ENCODE assay signal across 8 mouse cellular contexts in the genomic region with DNA sequence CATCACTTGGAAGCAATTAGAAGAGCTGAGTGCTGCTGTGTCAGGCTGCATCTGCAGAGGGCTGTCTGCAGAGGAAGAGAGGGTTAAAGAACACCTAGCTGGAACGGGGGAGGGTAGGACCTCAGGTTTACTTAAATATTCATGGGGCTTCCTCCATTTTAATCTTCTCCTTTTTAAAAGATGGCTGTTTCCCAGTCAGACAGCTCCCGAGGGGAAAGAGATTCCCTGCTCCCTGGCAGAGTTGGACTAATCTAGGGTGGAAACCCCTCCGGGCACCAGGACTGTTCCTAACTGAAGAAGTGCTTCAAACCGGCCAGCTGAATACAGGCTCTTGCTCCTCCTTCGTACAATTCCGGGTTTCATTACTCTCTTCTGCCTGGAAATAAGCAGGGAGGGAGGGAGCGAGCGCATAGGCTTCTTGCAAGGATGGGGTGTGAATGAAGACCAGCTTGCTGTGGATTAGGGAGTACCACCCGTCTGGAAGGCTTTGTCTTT.
A peak's percentile ranks its signal among the peaks of the same experiment; 100 is the strongest.
DNase-seq lines count a peak whose midpoint lies in the region; ATAC-seq and TF ChIP-seq lines count a peak whose summit lies in the region.

No protein-coding gene starts in this region.

- H3K4me3 ChIP-seq in liver, embryonic 11.5 days (ENCODE audit: low read depth, low read length) = no peak overlapping the region
- H3K4me3 ChIP-seq in hindbrain, embryonic 12.5 days = peak overlapping the region; percentile 27
- peak overlapping the region; percentile 45 for H3K4me3 ChIP-seq in midbrain, postnatal 0 days (ENCODE audit: low read depth, low read length)

- DNase-seq in liver, embryonic 11.5 days (ENCODE audit: low spot score) = no peak
- DNase-seq in liver = no peak
- DNase-seq in embryo, embryonic 9.5 days (ENCODE audit: extremely low spot score) = peak; percentile 55
- DNase-seq in layer of hippocampus, postnatal 36 days = peak; percentile 36 to 52
- DNase-seq in midbrain, postnatal 0 days (ENCODE audit: low spot score) = peak; percentile 79
- DNase-seq in ovary, postnatal 14 days (ENCODE audit: low spot score) = no peak

- ATAC-seq in liver, embryonic 11.5 days (replicated peaks; ENCODE audit: low FRiP score) = no peak
- peak; percentile 74 for ATAC-seq in hindbrain, embryonic 12.5 days (ENCODE audit: low FRiP score)
- peak; percentile 74 for ATAC-seq in midbrain, postnatal 0 days (ENCODE audit: low FRiP score)
- no peak for ATAC-seq in inflammation-experienced regulatory T-cells, adult 6 months

- 34% methylated on average over 9 of the region's 9 CpGs for WGBS in liver, embryonic 11.5 days
- WGBS in hindbrain, embryonic 12.5 days = 2% methylated on average over 9 of the region's 9 CpGs
- 2% methylated on average over 9 of the region's 9 CpGs for WGBS in midbrain, postnatal 0 days

- no peak for TF ChIP-seq CTCF in midbrain, postnatal 0 days (IDR thresholded peaks at IDR 0.05)

- no peaks in the 10 kb centered on the region for H3K9me3 ChIP-seq in liver, embryonic 11.5 days (ENCODE audit: control insufficient read depth, low read length)
- H3K9me3 ChIP-seq in hindbrain, embryonic 12.5 days (replicated peaks) = no peaks in the 10 kb centered on the region
- no peaks in the 10 kb centered on the region for H3K9me3 ChIP-seq in midbrain, postnatal 0 days (ENCODE audit: low read length)

- peaks cover 2% of the 10 kb centered on the region for H3K4me1 ChIP-seq in liver, embryonic 11.5 days (replicated peaks; ENCODE audit: control insufficient read depth, insufficient read depth, low read length)
- peaks cover 34% of the 10 kb centered on the region for H3K4me1 ChIP-seq in hindbrain, embryonic 12.5 days
- peaks cover 9% of the 10 kb centered on the region; the same call in 1 of the 2 replicates for H3K4me1 ChIP-seq in midbrain, postnatal 0 days (ENCODE audit: insufficient read depth, low read length)

- peak overlapping the region; percentile 29 for H3K4me2 ChIP-seq in liver, embryonic 11.5 days
- peak overlapping the region; percentile 48 for H3K4me2 ChIP-seq in hindbrain, embryonic 12.5 days (replicated peaks)
- peak overlapping the region; percentile 57 for H3K4me2 ChIP-seq in midbrain, postnatal 0 days (ENCODE audit: low read depth, low read length, poor library complexity, severe bottlenecking)

- no peaks in the 10 kb centered on the region for H3K36me3 ChIP-seq in liver, embryonic 11.5 days (ENCODE audit: control insufficient read depth, insufficient read depth, low read length)
- no peaks in the 10 kb centered on the region for H3K36me3 ChIP-seq in hindbrain, embryonic 12.5 days
- no peaks in the 10 kb centered on the region for H3K36me3 ChIP-seq in midbrain, postnatal 0 days (ENCODE audit: insufficient read depth, low read length)

- H3K27me3 ChIP-seq in liver, embryonic 11.5 days (replicated peaks; ENCODE audit: control insufficient read depth, insufficient read depth, low read length) = no peaks in the 10 kb centered on the region
- no peaks in the 10 kb centered on the region for H3K27me3 ChIP-seq in hindbrain, embryonic 12.5 days
- H3K27me3 ChIP-seq in midbrain, postnatal 0 days (ENCODE audit: insufficient read depth, low read length) = no peaks in the 10 kb centered on the region

- H3K27ac ChIP-seq in liver, embryonic 11.5 days (ENCODE audit: low read depth, low read length) = no peak overlapping the region
- peak overlapping the region; percentile 62 for H3K27ac ChIP-seq in hindbrain, embryonic 12.5 days
- peak overlapping the region; percentile 82 for H3K27ac ChIP-seq in midbrain, postnatal 0 days (ENCODE audit: low read depth, low read length)

- H3K9ac ChIP-seq in liver, embryonic 11.5 days (ENCODE audit: low read depth, low read length) = no peak overlapping the region
- H3K9ac ChIP-seq in hindbrain, embryonic 12.5 days = peak overlapping the region; percentile 13; the same call in 1 of the 2 replicates
- peak overlapping the region; percentile 66 for H3K9ac ChIP-seq in midbrain, postnatal 0 days (replicated peaks; ENCODE audit: low read length, poor library complexity, severe bottlenecking)

Comparison
In these comparisons a context has a peak if more than half of its experiments do, and no peak if none do; other contexts are left out.
1. ATAC-seq: peak in hindbrain, embryonic 12.5 days (single experiment) and midbrain, postnatal 0 days (single experiment); none in liver, embryonic 11.5 days (single experiment) and inflammation-experienced regulatory T-cells, adult 6 months (single experiment).
2. DNase-seq: peak in embryo, embryonic 9.5 days (single experiment), layer of hippocampus, postnatal 36 days (2 of 2) and midbrain, postnatal 0 days (single experiment); none in liver, embryonic 11.5 days (single experiment), liver (single experiment) and ovary, postnatal 14 days (single experiment).
3. Peak in every context shown above with its lines, with median percentiles within 50 percentile points of each other: H3K4me2 ChIP-seq.